Mouse (Mus musculus) heart, embryonic 14.5 days (tissue): ENCODE results near the gene Uggt1. TPM values are rescaled to one million over a fixed set of nuclear protein-coding genes. Genes with fewer than 3 reads are reported as not detected.

Experiments used
- ATAC-seq: fragments of 200-750 bp; cut with Nextera tagmentation; 2 replicates; pipeline ENCODE4 v1.8.0; 2017; ENCODE audit warnings: low read depth, moderate TSS enrichment; ENCODE audit not compliant: insufficient number of reproducible peaks, insufficient read depth, low FRiP score
- H3K27ac ChIP-seq, 2 experiments: fragments of 200-500 bp in 1 of 2; fragments of 300-500 bp in 1 of 2; sonication (generic) in 1 of 2; replicated peaks in 1 of 2; 2 replicates each; pipeline ENCODE4 v1.5.1; 2012 to 2014; ENCODE audit warnings: low read depth in 2 of 2, low read length in 2 of 2, control low read depth in 1 of 2, mild to moderate bottlenecking in 1 of 2, mixed read lengths in 1 of 2; ENCODE audit not compliant: control insufficient read depth in 1 of 2, insufficient read depth in 1 of 2
- H3K27me3 ChIP-seq: fragments of 300-500 bp; sonication (generic); 2 replicates; pipeline ENCODE4 v1.6.1; 2014; ENCODE audit warnings: mild to moderate bottlenecking, low read length, control low read depth; ENCODE audit not compliant: control insufficient read depth, insufficient read depth
- H3K36me3 ChIP-seq: fragments of 300-500 bp; sonication (generic); 2 replicates; pipeline ENCODE4 v1.6.1; 2014; ENCODE audit warnings: mild to moderate bottlenecking, control low read depth, low read length, mixed read lengths; ENCODE audit not compliant: control insufficient read depth, insufficient read depth
- H3K4me1 ChIP-seq, 2 experiments: fragments of 200-500 bp in 1 of 2; fragments of 300-500 bp in 1 of 2; sonication (generic) in 1 of 2; 2 replicates each; pipeline ENCODE4 v1.6.1; 2012 to 2014; ENCODE audit warnings: low read length in 2 of 2, control low read depth in 1 of 2, mixed read lengths in 1 of 2; ENCODE audit not compliant: control insufficient read depth in 2 of 2, insufficient read depth in 2 of 2
- H3K4me2 ChIP-seq: fragments of 300-500 bp; sonication (generic); 2 replicates; pipeline ENCODE4 v1.6.1; 2014; ENCODE audit warnings: mild to moderate bottlenecking, low read length
- H3K4me3 ChIP-seq, 2 experiments: fragments of 200-500 bp in 1 of 2; fragments of 300-500 bp in 1 of 2; sonication (generic) in 1 of 2; 2 replicates each; pipeline ENCODE4 v1.5.1; 2012 to 2014; ENCODE audit warnings: low read length in 2 of 2, mild to moderate bottlenecking in 2 of 2, control low read depth in 1 of 2, low read depth in 1 of 2, moderate library complexity in 1 of 2; ENCODE audit not compliant: control insufficient read depth in 1 of 2, insufficient read depth in 1 of 2
- H3K9ac ChIP-seq: fragments of 300-500 bp; sonication (generic); 2 replicates; pipeline ENCODE4 v1.6.1; 2014; ENCODE audit warnings: mild to moderate bottlenecking, low read length
- H3K9me3 ChIP-seq: fragments of 300-500 bp; sonication (generic); 2 replicates; pipeline ENCODE4 v1.6.1; 2016; ENCODE audit warnings: low read length, control low read depth; ENCODE audit not compliant: control insufficient read depth
- WGBS: fragments of 180-500 bp; shearing (Covaris S2); extraction: QIAGEN DNeasy Blood & Tissue Kit; methylation state at CpG from one replicate; pipeline ENCODE4 v1.1.7; 2014; 5-methylcytosine and 5-hydroxymethylcytosine counted together
- polyA plus RNA-seq: library from polyadenylated mRNA; unstranded; fragments of >200 nt; fragmentation: Nextera tagmentation; extraction: Ambion mirVana; gene quantifications from 2 replicates; pipeline ENCODE4 v1.2.1, GENCODE M21; 2014

Gene Uggt1
- polyA plus RNA-seq, 1 experiment from 2014 or later = 50.5 TPM

- H3K9ac ChIP-seq = no peak overlapping the region
- H3K4me3 ChIP-seq = no peak overlapping the region
- WGBS = 2% methylated on average over 3 of the region's 3 CpGs
- H3K9me3 ChIP-seq = no peaks in the 10 kb centered on the region
- peaks cover 17 to 23% of the 10 kb centered on the region in 2 experiments for H3K4me1 ChIP-seq
- ATAC-seq = no peak
- H3K27ac ChIP-seq = no peak overlapping the region
- no peaks in the 10 kb centered on the region for H3K36me3 ChIP-seq
- H3K4me2 ChIP-seq = no peak overlapping the region
- no peaks in the 10 kb centered on the region for H3K27me3 ChIP-seq
Measured at GRCm38 (mm10) chr1:36134584-36134983, 109.9 kb downstream of the Uggt1 start.

GRCm38 (mm10) chr1:36133647-36134046 is 110.9 kb downstream of the Uggt1 start:
- Histone ChIP-seq H3K9ac (no peak overlapping the region), H3K4me2 (no peak overlapping the region), H3K4me3 (no peak overlapping the region), H3K27ac (no peak overlapping the region), H3K4me1 (peaks cover 14 to 23% of the 10 kb centered on the region in 2 experiments), H3K27me3 (no peaks in the 10 kb centered on the region), H3K9me3 (no peaks in the 10 kb centered on the region), H3K36me3 (no peaks in the 10 kb centered on the region)
- WGBS = 61% methylated on average over 3 of the region's 3 CpGs
- no peak for ATAC-seq

DNA sequence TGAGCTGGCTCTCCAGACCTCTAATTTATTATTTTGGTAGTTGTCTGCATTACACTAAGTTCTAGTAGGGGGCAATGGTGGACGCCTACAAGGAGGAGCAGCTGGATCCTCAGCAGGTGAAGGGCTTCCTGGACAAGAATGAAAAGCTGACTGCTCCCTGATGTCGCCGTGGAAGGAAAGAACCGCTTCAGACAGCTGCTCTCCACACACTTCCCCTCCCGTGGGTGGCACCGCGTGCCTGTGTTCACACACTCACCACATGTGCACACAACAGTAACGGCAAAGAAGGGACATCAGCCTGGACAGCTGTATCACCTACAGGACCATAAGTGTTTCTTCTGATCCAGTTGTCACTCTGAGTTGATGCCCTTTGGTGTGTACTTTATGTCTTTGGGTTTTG is 111.5 kb downstream of the Uggt1 start:
- no peak; the same call in 1 of the 2 replicates for ATAC-seq
- no peak overlapping the region for H3K4me2 ChIP-seq
- H3K4me1 ChIP-seq = peaks cover 14 to 23% of the 10 kb centered on the region in 2 experiments
- no peaks in the 10 kb centered on the region for H3K27me3 ChIP-seq
- H3K4me3 ChIP-seq = no peak overlapping the region
- H3K9me3 ChIP-seq = no peaks in the 10 kb centered on the region
- no peak overlapping the region for H3K9ac ChIP-seq
- peak overlapping the region; percentile 25 to 30; a peak in 1 of 4 replicates for H3K27ac ChIP-seq
- 63% methylated on average over 8 of the region's 8 CpGs for WGBS
- no peaks in the 10 kb centered on the region for H3K36me3 ChIP-seq

- no peak for ATAC-seq
- no peak overlapping the region for H3K4me2 ChIP-seq
- H3K27me3 ChIP-seq = no peaks in the 10 kb centered on the region
- H3K27ac ChIP-seq = no peak overlapping the region
- peaks cover 14 to 23% of the 10 kb centered on the region in 2 experiments for H3K4me1 ChIP-seq
- no peak overlapping the region for H3K4me3 ChIP-seq
- WGBS = 66% methylated on average over 4 of the region's 4 CpGs
- no peaks in the 10 kb centered on the region for H3K9me3 ChIP-seq
- no peak overlapping the region for H3K9ac ChIP-seq
- no peaks in the 10 kb centered on the region for H3K36me3 ChIP-seq
Measured at GRCm38 (mm10) chr1:36132211-36132610, 112.3 kb downstream of the Uggt1 start.

- no peaks in the 10 kb centered on the region for H3K27me3 ChIP-seq
- H3K27ac ChIP-seq = no peak overlapping the region
- no peak for ATAC-seq
- H3K4me2 ChIP-seq = no peak overlapping the region
- H3K4me3 ChIP-seq = no peak overlapping the region
- H3K4me1 ChIP-seq = peaks cover 14 to 23% of the 10 kb centered on the region in 2 experiments
- H3K9me3 ChIP-seq = no peaks in the 10 kb centered on the region
- H3K36me3 ChIP-seq = no peaks in the 10 kb centered on the region
- H3K9ac ChIP-seq = no peak overlapping the region
- 49% methylated on average over 8 of the region's 8 CpGs for WGBS
Measured at GRCm38 (mm10) chr1:36131766-36132165, 112.8 kb downstream of the Uggt1 start.

GRCm38 (mm10) chr1:36131154-36131553 is 113.4 kb downstream of the Uggt1 start:
- Histone ChIP-seq H3K9me3 (no peaks in the 10 kb centered on the region), H3K4me2 (no peak overlapping the region), H3K27ac (no peak overlapping the region), H3K4me1 (peaks cover 14 to 23% of the 10 kb centered on the region in 2 experiments), H3K27me3 (no peaks in the 10 kb centered on the region), H3K9ac (no peak overlapping the region), H3K36me3 (no peaks in the 10 kb centered on the region), H3K4me3 (no peak overlapping the region)
- ATAC-seq = no peak
- WGBS = 46% methylated on average over 4 of the region's 4 CpGs

DNA sequence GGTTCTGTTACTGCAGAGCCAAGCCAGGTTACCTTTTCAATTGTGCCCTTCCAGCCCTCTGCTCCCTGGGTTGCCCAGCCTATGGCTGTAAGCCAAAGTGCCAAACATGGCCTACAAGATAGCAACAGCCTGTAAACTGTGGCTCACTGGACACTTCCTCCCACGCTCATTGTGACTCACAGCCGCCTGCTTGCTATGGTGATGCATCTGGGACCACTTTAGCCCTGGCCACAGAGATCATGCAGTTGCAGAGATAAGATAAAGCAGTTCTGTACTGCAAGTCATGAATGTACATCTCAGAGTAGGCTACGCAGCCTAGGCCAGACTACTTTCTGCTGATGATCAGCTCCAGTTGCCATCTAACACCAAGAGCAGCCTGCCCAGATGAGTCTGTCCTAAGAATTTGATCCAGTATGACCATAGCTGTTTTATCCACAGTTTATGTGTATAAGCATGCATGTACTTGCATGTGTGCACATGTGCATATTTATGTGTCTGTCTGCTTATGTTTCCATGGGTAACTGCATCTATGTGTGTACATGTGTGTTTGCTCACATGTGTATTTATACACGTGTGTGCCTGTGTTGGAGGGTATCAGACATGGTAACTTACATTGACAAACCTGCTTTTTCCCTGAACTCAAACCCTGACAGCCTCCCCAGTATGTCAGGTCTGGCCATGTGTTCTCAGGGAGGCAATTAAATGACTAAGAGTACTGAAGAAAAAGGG is 114.0 kb downstream of the Uggt1 start:
- no peak for ATAC-seq
- peaks cover 14 to 25% of the 10 kb centered on the region in 2 experiments for H3K4me1 ChIP-seq
- no peaks in the 10 kb centered on the region for H3K36me3 ChIP-seq
- no peak overlapping the region for H3K4me3 ChIP-seq
- WGBS = 47% methylated on average over 4 of the region's 4 CpGs
- H3K9ac ChIP-seq = no peak overlapping the region
- H3K4me2 ChIP-seq = no peak overlapping the region
- 0 out of 4 replicates have a peak overlapping the region, but pooled peaks of 1 of the 2 experiments have one; percentile 21 for H3K27ac ChIP-seq
- H3K9me3 ChIP-seq = no peaks in the 10 kb centered on the region
- no peaks in the 10 kb centered on the region for H3K27me3 ChIP-seq
